Mouse (Mus musculus): ENCODE data around the gene Meioc. TPM values are rescaled to one million over a fixed set of nuclear protein-coding genes. Genes with fewer than 3 reads are reported as not detected.

Gene Meioc
- polyA plus RNA-seq, 1 experiment from 2014 or later, result 0.28 TPM

DNA sequence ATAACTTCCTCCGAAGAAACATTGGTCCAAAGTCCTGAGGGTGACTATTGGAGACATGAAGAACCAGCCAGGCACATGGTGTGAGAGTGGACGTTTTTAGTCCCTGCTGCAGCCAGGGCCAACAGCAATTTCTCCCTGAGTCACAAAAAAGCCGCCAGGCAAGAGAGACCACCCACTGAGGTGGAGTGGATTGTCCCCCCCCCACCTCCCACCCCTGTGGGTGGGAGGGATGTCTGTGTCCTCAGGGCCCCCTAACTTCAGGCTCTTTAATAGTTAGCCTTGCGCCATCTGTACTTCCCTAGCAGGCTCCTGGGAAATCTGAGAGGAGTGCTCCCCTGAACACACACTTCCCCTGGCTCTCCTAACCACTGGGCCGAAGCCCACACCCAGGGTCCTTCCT, 32.3 kb upstream of the Meioc start:
- ATAC-seq (replicated peaks; ENCODE audit: extremely low read depth, insufficient read depth, low FRiP score), result no peak
- Histone ChIP-seq H3K9ac (ENCODE audit: low read length) (no peak overlapping the region), H3K4me1 (ENCODE audit: control insufficient read depth, insufficient read depth, low read length) (peaks cover 5% of the 10 kb centered on the region), H3K36me3 (ENCODE audit: control insufficient read depth, insufficient read depth) (no peaks in the 10 kb centered on the region), H3K4me2 (ENCODE audit: low read depth, low read length) (no peak overlapping the region), H3K27me3 (ENCODE audit: control insufficient read depth, insufficient read depth, low read length) (no peaks in the 10 kb centered on the region), H3K9me3 (replicated peaks; ENCODE audit: control insufficient read depth, low read length) (no peaks in the 10 kb centered on the region), H3K4me3 (ENCODE audit: low read length) (no peak overlapping the region), H3K27ac (ENCODE audit: low read length) (no peak overlapping the region)
- WGBS, result 59% methylated on average over 5 of the region's 5 CpGs

DNA sequence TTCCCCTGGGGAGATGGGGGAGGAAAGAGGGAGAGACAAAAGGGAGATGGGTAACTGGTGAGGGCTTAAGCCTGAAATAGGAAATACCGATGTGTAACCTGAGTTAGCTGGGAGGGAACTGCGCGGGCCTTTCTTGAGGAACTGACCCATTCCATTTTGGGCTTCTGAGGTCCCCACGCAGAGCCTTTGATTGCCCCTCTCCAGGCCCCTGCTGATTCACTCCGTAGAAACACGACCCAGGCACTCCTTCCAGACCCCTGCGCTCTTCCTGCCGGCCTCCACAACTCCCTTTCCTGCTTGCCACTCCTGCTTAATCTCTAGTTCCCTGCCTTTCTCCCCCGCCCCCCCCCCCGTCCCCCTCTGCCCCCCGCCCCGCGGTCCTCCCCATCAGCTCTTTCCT, 30.8 kb upstream of the Meioc start:
- 15% methylated on average over 13 of the region's 13 CpGs for WGBS
- Histone ChIP-seq H3K9me3 (replicated peaks; ENCODE audit: control insufficient read depth, low read length) (no peaks in the 10 kb centered on the region), H3K27me3 (ENCODE audit: control insufficient read depth, insufficient read depth, low read length) (no peaks in the 10 kb centered on the region), H3K4me2 (ENCODE audit: low read depth, low read length) (peak overlapping the region; percentile 48), H3K4me1 (ENCODE audit: control insufficient read depth, insufficient read depth, low read length) (peaks cover 9% of the 10 kb centered on the region), H3K9ac (ENCODE audit: low read length) (no peak overlapping the region), H3K36me3 (ENCODE audit: control insufficient read depth, insufficient read depth) (no peaks in the 10 kb centered on the region), H3K27ac (ENCODE audit: low read length) (no peak overlapping the region), H3K4me3 (ENCODE audit: low read length) (no peak overlapping the region)
- ATAC-seq (replicated peaks; ENCODE audit: extremely low read depth, insufficient read depth, low FRiP score), result no peak

- Histone ChIP-seq H3K4me3 (ENCODE audit: low read length) (peak overlapping the region; percentile 11; the same call in 1 of the 2 replicates), H3K27ac (ENCODE audit: low read length) (no peak overlapping the region)
Observed at GRCm38 (mm10) chr11:102633379-102633778, 30.1 kb upstream of the Meioc start.

GRCm38 (mm10) chr11:102636887-102637286, 26.6 kb upstream of the Meioc start:
- H3K4me1 ChIP-seq (ENCODE audit: control insufficient read depth, insufficient read depth, low read length), result peaks cover 19% of the 10 kb centered on the region
- no peak overlapping the region for H3K27ac ChIP-seq (ENCODE audit: low read length)
- 33% methylated on average over 12 of the region's 12 CpGs for WGBS
- ATAC-seq (replicated peaks; ENCODE audit: extremely low read depth, insufficient read depth, low FRiP score), result no peak; the same call in 1 of the 2 replicates
- no peak overlapping the region for H3K9ac ChIP-seq (ENCODE audit: low read length)
- no peaks in the 10 kb centered on the region for H3K9me3 ChIP-seq (replicated peaks; ENCODE audit: control insufficient read depth, low read length)
- no peak overlapping the region for H3K4me3 ChIP-seq (ENCODE audit: low read length)
- H3K27me3 ChIP-seq (ENCODE audit: control insufficient read depth, insufficient read depth, low read length), result no peaks in the 10 kb centered on the region
- H3K4me2 ChIP-seq (ENCODE audit: low read depth, low read length), result no peak overlapping the region
- H3K36me3 ChIP-seq (ENCODE audit: control insufficient read depth, insufficient read depth), result no peaks in the 10 kb centered on the region

More at GRCm38 (mm10) chr11:102633379-102633778, 30.1 kb upstream of the Meioc start:
- peaks cover 9% of the 10 kb centered on the region for H3K4me1 ChIP-seq (ENCODE audit: control insufficient read depth, insufficient read depth, low read length)
- no peak overlapping the region for H3K9ac ChIP-seq (ENCODE audit: low read length)
- no peak for ATAC-seq (replicated peaks; ENCODE audit: extremely low read depth, insufficient read depth, low FRiP score)
- H3K9me3 ChIP-seq (replicated peaks; ENCODE audit: control insufficient read depth, low read length), result no peaks in the 10 kb centered on the region
- WGBS, result 24% methylated on average over 9 of the region's 9 CpGs
- H3K27me3 ChIP-seq (ENCODE audit: control insufficient read depth, insufficient read depth, low read length), result no peaks in the 10 kb centered on the region
- H3K36me3 ChIP-seq (ENCODE audit: control insufficient read depth, insufficient read depth), result no peaks in the 10 kb centered on the region
- H3K4me2 ChIP-seq (ENCODE audit: low read depth, low read length), result peak overlapping the region; percentile 48

DNA sequence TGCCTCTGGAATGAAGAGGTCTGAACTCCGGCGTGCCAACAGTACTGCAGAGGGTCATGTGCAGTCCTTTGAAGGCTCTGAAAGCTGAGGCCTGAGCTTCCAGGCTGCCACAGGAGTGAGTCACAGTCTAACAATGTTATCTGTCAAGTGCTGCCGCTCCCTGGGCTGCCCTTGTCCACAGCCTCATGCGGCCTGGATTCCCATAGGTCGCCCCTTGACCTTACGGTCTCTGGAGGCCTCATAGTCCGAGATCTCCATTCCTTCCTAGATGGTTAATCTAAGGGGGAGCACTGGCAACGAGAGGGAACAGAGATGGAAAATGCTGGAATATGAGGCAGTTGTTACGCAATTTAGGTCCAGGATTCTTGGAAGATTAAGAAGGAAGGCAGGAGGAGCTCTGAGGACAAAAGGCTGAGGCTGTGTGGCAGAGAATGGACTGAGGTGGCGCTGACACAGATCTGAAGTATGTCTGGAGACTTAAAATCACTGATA, 19.6 kb upstream of the Meioc start:
- peak; percentile 93 for ATAC-seq (replicated peaks; ENCODE audit: extremely low read depth, insufficient read depth, low FRiP score)
- Histone ChIP-seq H3K4me3 (ENCODE audit: low read length) (no peak overlapping the region), H3K9ac (ENCODE audit: low read length) (no peak overlapping the region), H3K9me3 (replicated peaks; ENCODE audit: control insufficient read depth, low read length) (no peaks in the 10 kb centered on the region), H3K36me3 (ENCODE audit: control insufficient read depth, insufficient read depth) (no peaks in the 10 kb centered on the region), H3K4me1 (ENCODE audit: control insufficient read depth, insufficient read depth, low read length) (peaks cover 28% of the 10 kb centered on the region), H3K4me2 (ENCODE audit: low read depth, low read length) (no peak overlapping the region), H3K27me3 (ENCODE audit: control insufficient read depth, insufficient read depth, low read length) (no peaks in the 10 kb centered on the region), H3K27ac (ENCODE audit: low read length) (peak overlapping the region; percentile 67)
- WGBS, result 21% methylated on average over 10 of the region's 10 CpGs

DNA sequence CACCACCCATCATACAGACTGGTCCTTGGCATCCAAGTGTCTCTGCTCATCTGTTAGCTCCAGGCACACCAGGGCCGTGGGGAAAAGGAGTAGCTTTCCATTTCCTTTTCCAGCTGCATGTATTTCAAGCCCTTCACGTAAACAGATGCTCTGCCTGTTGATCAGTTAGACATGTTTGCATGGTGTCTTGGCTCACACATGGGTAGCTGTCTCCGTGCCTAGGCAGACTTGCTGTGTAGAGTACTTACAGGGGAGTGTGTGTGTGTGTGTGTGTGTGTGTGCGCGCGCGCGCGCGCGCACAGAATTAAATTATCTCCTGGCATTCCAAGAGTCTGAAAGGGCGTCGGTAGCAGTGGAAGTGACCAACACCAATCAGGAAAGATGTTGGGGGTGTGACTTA, 17.3 kb upstream of the Meioc start:
- peak overlapping the region; percentile 65 for H3K27ac ChIP-seq (ENCODE audit: low read length)

DNA sequence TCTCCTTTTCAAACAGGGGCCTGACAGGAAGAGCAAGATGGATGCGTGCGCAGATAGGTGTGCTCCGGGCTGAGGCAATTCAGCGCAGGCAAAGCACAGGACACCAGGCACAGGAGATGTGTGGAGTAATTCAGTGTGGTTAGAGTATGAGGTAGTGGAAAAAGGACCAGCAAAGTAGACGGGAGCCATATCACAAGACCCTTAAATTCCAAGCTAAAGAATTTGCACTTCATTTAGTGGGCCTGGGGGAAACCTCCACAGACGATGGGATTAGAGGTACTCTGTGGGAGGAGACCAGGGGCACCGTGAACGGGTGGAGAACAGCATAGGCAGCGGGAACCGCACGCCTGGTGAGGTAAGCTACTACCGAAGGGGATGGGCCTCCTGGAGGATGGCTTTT, 15.6 kb upstream of the Meioc start:
- no peak overlapping the region for H3K4me3 ChIP-seq (ENCODE audit: low read length)
- 63% methylated on average over 12 of the region's 12 CpGs for WGBS
- no peaks in the 10 kb centered on the region for H3K9me3 ChIP-seq (replicated peaks; ENCODE audit: control insufficient read depth, low read length)
- H3K27me3 ChIP-seq (ENCODE audit: control insufficient read depth, insufficient read depth, low read length), result no peaks in the 10 kb centered on the region
- peaks cover 19% of the 10 kb centered on the region for H3K4me1 ChIP-seq (ENCODE audit: control insufficient read depth, insufficient read depth, low read length)
- no peak overlapping the region for H3K27ac ChIP-seq (ENCODE audit: low read length)
- H3K36me3 ChIP-seq (ENCODE audit: control insufficient read depth, insufficient read depth), result no peaks in the 10 kb centered on the region
- ATAC-seq (replicated peaks; ENCODE audit: extremely low read depth, insufficient read depth, low FRiP score), result no peak
- H3K4me2 ChIP-seq (ENCODE audit: low read depth, low read length), result no peak overlapping the region
- H3K9ac ChIP-seq (ENCODE audit: low read length), result no peak overlapping the region

More for the DNA sequence above, 17.3 kb upstream of the Meioc start:
- Histone ChIP-seq H3K4me3 (ENCODE audit: low read length) (no peak overlapping the region), H3K36me3 (ENCODE audit: control insufficient read depth, insufficient read depth) (no peaks in the 10 kb centered on the region), H3K4me1 (ENCODE audit: control insufficient read depth, insufficient read depth, low read length) (peaks cover 19% of the 10 kb centered on the region), H3K9ac (ENCODE audit: low read length) (0 out of 2 replicates have a peak overlapping the region, but pooled peaks have one; percentile 23), H3K9me3 (replicated peaks; ENCODE audit: control insufficient read depth, low read length) (no peaks in the 10 kb centered on the region), H3K4me2 (ENCODE audit: low read depth, low read length) (peak overlapping the region; percentile 20), H3K27me3 (ENCODE audit: control insufficient read depth, insufficient read depth, low read length) (no peaks in the 10 kb centered on the region)
- ATAC-seq (replicated peaks; ENCODE audit: extremely low read depth, insufficient read depth, low FRiP score), result no peak
- WGBS, result 60% methylated on average over 13 of the region's 13 CpGs

DNA sequence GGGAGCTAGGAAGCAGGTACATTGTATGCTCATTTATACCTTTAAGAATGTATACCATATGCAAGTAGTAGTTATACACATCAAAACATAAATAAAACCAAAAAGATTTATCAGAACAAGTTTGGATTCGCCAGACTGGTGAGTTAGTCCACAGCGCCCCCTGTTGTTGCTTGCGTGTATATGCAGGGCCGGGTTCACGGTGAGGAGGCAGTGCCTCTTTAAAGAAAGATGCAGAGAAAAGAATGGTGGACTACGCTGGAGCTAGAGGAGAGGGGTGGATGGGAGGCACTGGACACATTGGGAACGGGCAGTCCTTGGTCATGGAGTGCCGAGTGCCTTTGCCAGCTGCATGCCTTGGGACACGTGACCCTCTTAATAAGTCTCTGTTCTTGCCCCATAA, 12.1 kb upstream of the Meioc start:
- 4% methylated on average over 9 of the region's 9 CpGs for WGBS
- Histone ChIP-seq H3K27ac (ENCODE audit: low read length) (no peak overlapping the region), H3K4me1 (ENCODE audit: control insufficient read depth, insufficient read depth, low read length) (peaks cover under 1% of the 10 kb centered on the region; the same call in 1 of the 2 replicates), H3K36me3 (ENCODE audit: control insufficient read depth, insufficient read depth) (no peaks in the 10 kb centered on the region), H3K9me3 (replicated peaks; ENCODE audit: control insufficient read depth, low read length) (no peaks in the 10 kb centered on the region), H3K9ac (ENCODE audit: low read length) (no peak overlapping the region), H3K4me2 (ENCODE audit: low read depth, low read length) (no peak overlapping the region), H3K4me3 (ENCODE audit: low read length) (no peak overlapping the region), H3K27me3 (ENCODE audit: control insufficient read depth, insufficient read depth, low read length) (no peaks in the 10 kb centered on the region)
- ATAC-seq (replicated peaks; ENCODE audit: extremely low read depth, insufficient read depth, low FRiP score), result 0 out of 2 replicates have a peak, but pooled peaks have one; percentile 14

- no peaks in the 10 kb centered on the region for H3K4me1 ChIP-seq (ENCODE audit: control insufficient read depth, insufficient read depth, low read length)
- H3K9me3 ChIP-seq (replicated peaks; ENCODE audit: control insufficient read depth, low read length), result no peaks in the 10 kb centered on the region
- no peak overlapping the region for H3K27ac ChIP-seq (ENCODE audit: low read length)
- ATAC-seq (replicated peaks; ENCODE audit: extremely low read depth, insufficient read depth, low FRiP score), result no peak
- WGBS, result 62% methylated on average over 3 of the region's 3 CpGs
- H3K36me3 ChIP-seq (ENCODE audit: control insufficient read depth, insufficient read depth), result no peaks in the 10 kb centered on the region
- no peak overlapping the region for H3K9ac ChIP-seq (ENCODE audit: low read length)
- H3K27me3 ChIP-seq (ENCODE audit: control insufficient read depth, insufficient read depth, low read length), result no peaks in the 10 kb centered on the region
- no peak overlapping the region for H3K4me3 ChIP-seq (ENCODE audit: low read length)
- no peak overlapping the region for H3K4me2 ChIP-seq (ENCODE audit: low read depth, low read length)
Observed at GRCm38 (mm10) chr11:102652844-102653243, 10.7 kb upstream of the Meioc start.
